Mouse (Mus musculus) stomach, postnatal 0 days (tissue): Measurements from ENCODE around the gene Ndufa8. TPM values are rescaled to one million over a fixed set of nuclear protein-coding genes. Genes with fewer than 3 reads are reported as not detected.
A peak's percentile ranks its signal among the peaks of the same experiment; 100 is the strongest.

Experiments
- ATAC-seq: fragments of 200-750 bp; cut with Nextera tagmentation; 2 replicates; pipeline ENCODE4 v1.8.0; 2017; ENCODE audit not compliant: low FRiP score, low TSS enrichment
- DNase-seq: peaks from one replicate; pipeline ENCODE4 v3.0.0-alpha.2; 2016; ENCODE audit warnings: low spot score
- H3K27ac ChIP-seq: fragments of 300-500 bp; sonication (generic); replicated peaks from 2 replicates; pipeline ENCODE4 v1.5.1; 2014; ENCODE audit warnings: mild to moderate bottlenecking, control low read depth
- H3K27me3 ChIP-seq: fragments of 300-500 bp; sonication (generic); 2 replicates; pipeline ENCODE4 v1.6.1; 2014; ENCODE audit warnings: low read length; ENCODE audit not compliant: control insufficient read depth, insufficient read depth
- H3K36me3 ChIP-seq: fragments of 300-500 bp; sonication (generic); 2 replicates; pipeline ENCODE4 v1.6.1; 2014; ENCODE audit warnings: low read length, mixed read lengths; ENCODE audit not compliant: control insufficient read depth, insufficient read depth
- H3K4me1 ChIP-seq: fragments of 300-500 bp; sonication (generic); replicated peaks from 2 replicates; pipeline ENCODE4 v1.6.1; 2014; ENCODE audit warnings: antibody characterized with exemption; ENCODE audit not compliant: control insufficient read depth, insufficient read depth
- H3K4me2 ChIP-seq: fragments of 300-500 bp; sonication (generic); replicated peaks from 2 replicates; pipeline ENCODE4 v1.6.1; 2014; ENCODE audit warnings: low read depth, mild to moderate bottlenecking, control low read depth, moderate library complexity
- H3K4me3 ChIP-seq: fragments of 300-500 bp; sonication (generic); 2 replicates; pipeline ENCODE4 v1.5.1; 2014; ENCODE audit warnings: low read depth, low read length, control low read depth
- H3K9ac ChIP-seq: fragments of 300-500 bp; sonication (generic); 2 replicates; pipeline ENCODE4 v1.6.1; 2014; ENCODE audit warnings: mild to moderate bottlenecking, low read length, control low read depth, mixed read lengths
- H3K9me3 ChIP-seq: fragments of 300-500 bp; sonication (generic); 2 replicates; pipeline ENCODE4 v1.6.1; 2016; ENCODE audit warnings: low read length; ENCODE audit not compliant: control insufficient read depth
- CTCF ChIP-seq: IDR thresholded peaks from 2 replicates; pipeline ENCODE4 v1.5.1; 2016; ENCODE audit warnings: antibody characterized with exemption, low read depth, mild to moderate bottlenecking, moderate library complexity
- EP300 ChIP-seq: optimal IDR thresholded peaks from 2 replicates; pipeline ENCODE3; 2016; ENCODE audit warnings: antibody characterized with exemption
- WGBS: fragments of 180-500 bp; shearing (Covaris S2); extraction: QIAGEN DNeasy Blood & Tissue Kit; methylation state at CpG from one replicate; pipeline ENCODE4 v1.1.7; 2014; 5-methylcytosine and 5-hydroxymethylcytosine counted together
- polyA plus RNA-seq: library from polyadenylated mRNA; unstranded; fragments of >200 nt; fragmentation: Nextera tagmentation; extraction: Ambion mirVana; gene quantifications from 2 replicates; pipeline ENCODE4 v1.2.1, GENCODE M21; 2015

The Ndufa8 gene
- polyA plus RNA-seq, 1 experiment from 2014 or later: 237 TPM

- H3K36me3 ChIP-seq: no peaks in the 10 kb centered on the region
- no peak overlapping the region for H3K27ac ChIP-seq
- ATAC-seq (no peak), DNase-seq (no peak)
- 0 out of 2 replicates have a peak, but pooled peaks cover 3% of the 10 kb centered on the region for H3K4me1 ChIP-seq
- 15% methylated on average over 4 of the region's 4 CpGs for WGBS
- no peak overlapping the region for H3K9ac ChIP-seq
- H3K27me3 ChIP-seq: peaks cover 29% of the 10 kb centered on the region; the same call in 1 of the 2 replicates
- TF ChIP-seq CTCF (no peak), EP300 (no peak)
- no peaks in the 10 kb centered on the region for H3K9me3 ChIP-seq
- H3K4me2 ChIP-seq: no peak overlapping the region
- H3K4me3 ChIP-seq: no peak overlapping the region
Measured at GRCm38 (mm10) chr2:36092748-36093147, 43.5 kb upstream of the Ndufa8 start.

- peak; percentile 72 for DNase-seq
- Histone ChIP-seq H3K9me3 (no peaks in the 10 kb centered on the region), H3K4me3 (peak overlapping the region; percentile 35), H3K27me3 (peaks cover 25% of the 10 kb centered on the region; the same call in 1 of the 2 replicates), H3K9ac (peak overlapping the region; percentile 23; the same call in 1 of the 2 replicates), H3K36me3 (no peaks in the 10 kb centered on the region), H3K27ac (no peak overlapping the region), H3K4me2 (peak overlapping the region; percentile 68), H3K4me1 (0 out of 2 replicates have a peak, but pooled peaks cover 3% of the 10 kb centered on the region)
- 8% methylated on average over 69 of the region's 70 CpGs for WGBS
- ATAC-seq: peak; percentile 62
- TF ChIP-seq EP300: no peak
- no peak for TF ChIP-seq CTCF
Measured at GRCm38 (mm10) chr2:36090853-36091741, 41.9 kb upstream of the Ndufa8 start.

- H3K9ac ChIP-seq: no peak overlapping the region
- peaks cover 20% of the 10 kb centered on the region; the same call in 1 of the 2 replicates for H3K27me3 ChIP-seq
- H3K36me3 ChIP-seq: no peaks in the 10 kb centered on the region
- DNase-seq (no peak), ATAC-seq (no peak)
- no peak overlapping the region for H3K27ac ChIP-seq
- H3K4me1 ChIP-seq: 0 out of 2 replicates have a peak, but pooled peaks cover 3% of the 10 kb centered on the region
- no peaks in the 10 kb centered on the region for H3K9me3 ChIP-seq
- H3K4me2 ChIP-seq: no peak overlapping the region
- no peak overlapping the region for H3K4me3 ChIP-seq
- 44% methylated on average over 3 of the region's 3 CpGs for WGBS
- TF ChIP-seq EP300: no peak
- no peak for TF ChIP-seq CTCF
Measured at GRCm38 (mm10) chr2:36089190-36089589, 40.0 kb upstream of the Ndufa8 start.

- TF ChIP-seq EP300 (no peak), CTCF (no peak)
- peaks cover 2% of the 10 kb centered on the region; the same call in 1 of the 2 replicates for H3K27me3 ChIP-seq
- H3K9ac ChIP-seq: no peak overlapping the region
- no peaks in the 10 kb centered on the region for H3K9me3 ChIP-seq
- H3K36me3 ChIP-seq: no peaks in the 10 kb centered on the region
- no peaks in the 10 kb centered on the region for H3K4me1 ChIP-seq
- ATAC-seq (no peak), DNase-seq (no peak)
- H3K4me3 ChIP-seq: no peak overlapping the region
- H3K27ac ChIP-seq: no peak overlapping the region
- WGBS: 100% methylated on average over 1 of the region's 1 CpGs
- H3K4me2 ChIP-seq: no peak overlapping the region
Measured at GRCm38 (mm10) chr2:36085041-36085440, 35.8 kb upstream of the Ndufa8 start.

- DNase-seq (no peak), ATAC-seq (no peak)
- H3K9ac ChIP-seq: no peak overlapping the region
- H3K4me1 ChIP-seq: no peaks in the 10 kb centered on the region
- H3K27ac ChIP-seq: no peak overlapping the region
- no peaks in the 10 kb centered on the region for H3K36me3 ChIP-seq
- WGBS: 83% methylated on average over 9 of the region's 9 CpGs
- H3K4me2 ChIP-seq: no peak overlapping the region
- H3K9me3 ChIP-seq: no peaks in the 10 kb centered on the region
- no peak for TF ChIP-seq CTCF
- no peak for TF ChIP-seq EP300
- H3K27me3 ChIP-seq: 0 out of 2 replicates have a peak, but pooled peaks cover 2% of the 10 kb centered on the region
- no peak overlapping the region for H3K4me3 ChIP-seq
Measured at GRCm38 (mm10) chr2:36082802-36083580, 33.8 kb upstream of the Ndufa8 start.
